Mouse (Mus musculus) heart, adult 2 months (tissue): ENCODE measurements at regions not wholly inside any gene's neighbourhood (a gene's known extent, or its start where the extent isn't known, plus 50 kb on each side); places are given as distances from the start of the nearest gene placed in this dataset.

Experiments used
- CTCF ChIP-seq: fragments of 200-600 bp; IDR thresholded peaks from 2 replicates; pipeline ENCODE4 v1.8.1; 2022; ENCODE audit warnings: antibody characterized with exemption, mild to moderate bottlenecking, moderate library complexity
- EP300 ChIP-seq: fragments of 200-500 bp; IDR thresholded peaks from 2 replicates; pipeline ENCODE4 v1.6.1; 2011; ENCODE audit warnings: low read depth, low read length, control low read depth; ENCODE audit not compliant: insufficient read depth

DNA sequence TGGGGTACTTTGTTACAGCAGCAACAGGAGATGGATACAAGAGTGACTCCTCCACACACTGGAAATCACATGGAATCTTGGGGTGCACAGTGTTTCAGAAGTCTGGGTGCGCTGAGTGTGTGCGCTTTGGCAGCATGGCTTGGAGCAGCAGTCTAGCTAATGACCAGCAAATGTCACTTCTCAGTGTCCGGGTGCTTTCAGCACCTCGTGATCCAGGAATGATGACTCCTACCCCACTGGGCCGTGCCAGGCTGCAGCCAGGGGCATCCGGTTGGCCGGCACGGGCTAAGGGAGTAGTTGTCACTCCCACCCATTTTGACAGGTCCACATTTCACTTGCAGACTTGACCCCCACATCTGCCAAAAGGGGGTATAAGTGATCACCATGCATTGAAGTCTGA is 264.3 kb downstream of the Rps24 start:
- no peak for TF ChIP-seq CTCF
- no peak for TF ChIP-seq EP300
